Mouse (Mus musculus): ENCODE measurements around the gene Eps8l2. TPM values are rescaled to one million over a fixed set of nuclear protein-coding genes. Genes with fewer than 3 reads are reported as not detected.

Eps8l2 gene
- polyA plus RNA-seq, 1 experiment = 1.6 TPM

- TF ChIP-seq CTCF (IDR thresholded peaks at IDR 0.05; ENCODE audit: borderline replicate concordance, extremely low read depth, insufficient read depth, insufficient read length) = no peak
- no peak for TF ChIP-seq POLR2A (IDR thresholded peaks at IDR 0.05; ENCODE audit: borderline replicate concordance, extremely low read depth, insufficient read depth, insufficient read length, poor library complexity, severe bottlenecking)
These were observed 6.1 kb downstream of the Eps8l2 start for GRCm38 (mm10) chr7:141344787-141345186.

GRCm38 (mm10) chr7:141351061-141351460 is 12.4 kb downstream of the Eps8l2 start:
- no peak for DNase-seq (ENCODE audit: low read depth)
- TF ChIP-seq POLR2A (IDR thresholded peaks at IDR 0.05; ENCODE audit: borderline replicate concordance, extremely low read depth, insufficient read depth, insufficient read length, poor library complexity, severe bottlenecking) (no peak), CTCF (IDR thresholded peaks at IDR 0.05; ENCODE audit: borderline replicate concordance, extremely low read depth, insufficient read depth, insufficient read length) (no peak)

More at GRCm38 (mm10) chr7:141344787-141345186, 6.1 kb downstream of the Eps8l2 start:
- DNase-seq (ENCODE audit: low read depth) = no peak

DNA sequence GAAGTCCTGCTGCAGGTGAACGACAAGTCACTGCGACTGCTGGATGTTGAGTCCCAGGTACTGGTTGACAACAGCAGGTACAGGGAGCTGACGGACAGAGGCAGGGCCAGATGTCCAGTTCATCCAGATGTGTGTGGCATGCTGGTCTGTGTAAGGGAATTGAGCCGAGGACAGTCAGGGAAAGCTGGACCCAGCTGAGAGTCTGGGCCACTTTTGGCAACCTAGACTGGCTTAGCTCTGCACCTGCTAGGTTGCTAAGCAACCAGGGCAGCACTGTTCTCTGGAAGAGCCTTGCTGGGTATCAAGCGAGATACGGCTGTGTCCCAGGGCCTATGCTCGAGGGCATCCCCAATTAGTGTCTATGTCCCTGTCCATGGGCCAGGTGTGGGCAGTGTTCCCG is 16.4 kb downstream of the Eps8l2 start:
- DNase-seq (ENCODE audit: low read depth) = peak; percentile 50
- TF ChIP-seq POLR2A (IDR thresholded peaks at IDR 0.05; ENCODE audit: borderline replicate concordance, extremely low read depth, insufficient read depth, insufficient read length, poor library complexity, severe bottlenecking) (no peak), CTCF (IDR thresholded peaks at IDR 0.05; ENCODE audit: borderline replicate concordance, extremely low read depth, insufficient read depth, insufficient read length) (no peak)

DNA sequence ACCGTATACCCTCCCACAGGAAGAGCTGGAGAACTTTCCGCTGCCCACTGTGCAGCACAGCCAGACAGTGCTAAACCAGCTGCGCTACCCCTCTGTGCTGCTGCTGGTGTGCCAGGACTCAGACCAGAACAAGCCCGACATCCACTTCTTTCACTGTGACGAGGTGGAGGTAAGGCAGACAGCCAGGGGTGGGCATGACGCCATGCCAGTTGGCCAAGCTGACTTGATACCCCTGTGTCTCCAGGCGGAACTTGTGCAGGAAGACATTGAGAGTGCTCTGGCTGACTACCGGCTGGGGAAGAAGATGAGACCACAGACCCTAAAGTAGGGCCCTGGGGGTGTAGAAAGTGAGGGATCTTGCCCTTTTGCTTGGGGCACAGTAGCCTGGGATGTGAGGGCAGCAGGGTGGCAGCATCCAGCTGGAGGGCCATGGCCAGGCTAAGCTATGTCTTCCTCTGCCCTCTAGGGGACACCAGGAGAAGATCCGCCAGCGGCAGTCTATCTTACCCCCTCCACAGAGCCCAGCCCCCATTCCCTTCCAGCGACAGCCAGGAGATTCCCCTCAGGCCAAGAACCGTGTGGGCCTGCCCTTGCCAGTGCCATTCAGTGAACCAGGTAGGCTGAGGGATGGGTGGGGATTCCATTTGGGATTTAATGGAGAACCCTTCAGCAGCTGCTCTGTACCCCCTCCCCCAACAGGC is 17.1 kb downstream of the Eps8l2 start:
- DNase-seq (ENCODE audit: low read depth) = peak; percentile 35
- TF ChIP-seq CTCF (IDR thresholded peaks at IDR 0.05; ENCODE audit: borderline replicate concordance, extremely low read depth, insufficient read depth, insufficient read length) (peak; percentile 30; the same call in 1 of the 2 replicates), POLR2A (IDR thresholded peaks at IDR 0.05; ENCODE audit: borderline replicate concordance, extremely low read depth, insufficient read depth, insufficient read length, poor library complexity, severe bottlenecking) (no peak)

DNA sequence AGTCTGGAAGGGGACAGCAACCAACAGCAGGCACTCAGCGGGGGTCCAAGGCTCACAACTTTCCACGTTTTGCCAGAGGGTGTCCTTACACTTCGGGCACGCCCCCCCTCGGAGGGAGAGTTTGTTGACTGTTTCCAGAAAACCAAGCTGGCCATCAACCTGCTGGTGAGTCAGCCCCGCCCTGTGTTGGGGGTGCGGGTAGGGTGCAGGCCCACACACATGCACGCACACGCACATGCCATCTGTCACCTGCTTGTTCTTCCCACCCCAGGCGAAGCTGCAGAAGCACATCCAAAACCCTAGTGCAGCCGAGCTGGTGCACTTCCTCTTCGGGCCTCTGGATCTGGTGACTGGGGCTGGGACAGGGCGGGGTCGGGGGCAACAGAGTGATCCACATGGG is 18.3 kb downstream of the Eps8l2 start:
- TF ChIP-seq CTCF (IDR thresholded peaks at IDR 0.05; ENCODE audit: borderline replicate concordance, extremely low read depth, insufficient read depth, insufficient read length) (no peak), POLR2A (IDR thresholded peaks at IDR 0.05; ENCODE audit: borderline replicate concordance, extremely low read depth, insufficient read depth, insufficient read length, poor library complexity, severe bottlenecking) (no peak)
- DNase-seq (ENCODE audit: low read depth) = no peak

DNA sequence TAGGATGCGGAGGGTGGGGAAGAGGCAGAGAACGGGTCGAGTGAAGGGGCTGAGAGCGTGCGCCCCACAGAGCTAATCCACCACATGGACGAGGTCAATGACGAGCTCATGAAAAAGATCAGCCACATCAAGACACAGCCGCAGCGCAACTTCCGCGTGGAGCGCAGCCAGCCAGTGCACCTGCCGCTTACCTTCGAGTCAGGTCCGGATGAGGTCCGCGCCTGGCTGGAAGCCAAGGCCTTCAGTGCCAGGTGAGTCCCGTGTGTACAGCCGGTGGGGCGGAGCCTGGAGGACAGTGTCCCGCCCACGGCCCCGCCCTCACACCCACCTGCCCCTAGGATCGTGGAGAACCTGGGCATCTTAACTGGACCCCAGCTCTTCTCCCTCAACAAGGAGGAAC is 22.8 kb downstream of the Eps8l2 start:
- DNase-seq (ENCODE audit: low read depth) = no peak

GRCm38 (mm10) chr7:141363106-141363751 is 24.5 kb downstream of the Eps8l2 start:
- DNase-seq (ENCODE audit: low read depth) = peak; percentile 82
- TF ChIP-seq CTCF (IDR thresholded peaks at IDR 0.05; ENCODE audit: borderline replicate concordance, extremely low read depth, insufficient read depth, insufficient read length) (peak; percentile 82; the same call in 1 of the 2 replicates), POLR2A (IDR thresholded peaks at IDR 0.05; ENCODE audit: borderline replicate concordance, extremely low read depth, insufficient read depth, insufficient read length, poor library complexity, severe bottlenecking) (no peak)

More for the DNA sequence above, 22.8 kb downstream of the Eps8l2 start:
- TF ChIP-seq CTCF (IDR thresholded peaks at IDR 0.05; ENCODE audit: borderline replicate concordance, extremely low read depth, insufficient read depth, insufficient read length) (no peak), POLR2A (IDR thresholded peaks at IDR 0.05; ENCODE audit: borderline replicate concordance, extremely low read depth, insufficient read depth, insufficient read length, poor library complexity, severe bottlenecking) (no peak)

- no peak for TF ChIP-seq POLR2A (IDR thresholded peaks at IDR 0.05; ENCODE audit: borderline replicate concordance, extremely low read depth, insufficient read depth, insufficient read length, poor library complexity, severe bottlenecking)
- TF ChIP-seq CTCF (IDR thresholded peaks at IDR 0.05; ENCODE audit: borderline replicate concordance, extremely low read depth, insufficient read depth, insufficient read length) = no peak
These were observed 25.1 kb downstream of the Eps8l2 start for GRCm38 (mm10) chr7:141363752-141364125.

DNA sequence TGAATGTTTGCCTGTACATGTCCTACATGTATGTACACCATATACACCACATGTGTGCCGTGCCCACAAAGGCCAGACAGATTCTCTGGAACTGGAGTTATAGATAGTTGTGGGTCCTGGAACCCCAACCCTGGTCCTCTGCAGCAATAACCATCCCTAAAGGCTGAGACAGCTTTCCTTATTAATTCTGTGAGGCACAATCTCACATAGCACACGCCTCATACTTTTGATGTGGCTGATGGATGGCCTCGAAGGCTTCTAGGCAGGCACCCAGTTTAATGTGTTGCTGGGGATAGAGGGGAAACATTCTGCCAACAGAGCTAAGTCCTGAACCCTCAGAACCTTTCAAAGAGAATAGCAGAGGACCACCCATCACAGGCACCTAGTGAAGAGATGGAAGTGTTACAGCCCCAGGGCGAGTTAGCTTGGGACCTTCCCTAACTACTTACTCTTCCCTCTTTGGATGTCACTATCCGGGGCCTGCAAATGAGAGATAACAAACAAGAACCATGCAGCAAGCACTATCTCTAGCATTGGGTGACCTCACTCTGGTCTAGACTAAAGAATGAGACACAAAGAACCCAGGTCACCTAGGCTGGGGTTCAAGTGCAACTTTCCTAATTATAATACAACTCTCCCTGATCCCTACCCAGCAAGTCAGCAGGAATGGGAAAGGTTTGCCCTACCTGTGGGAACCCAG is 25.8 kb downstream of the Eps8l2 start:
- no peak for TF ChIP-seq CTCF (IDR thresholded peaks at IDR 0.05; ENCODE audit: borderline replicate concordance, extremely low read depth, insufficient read depth, insufficient read length)
- TF ChIP-seq POLR2A (IDR thresholded peaks at IDR 0.05; ENCODE audit: borderline replicate concordance, extremely low read depth, insufficient read depth, insufficient read length, poor library complexity, severe bottlenecking) = no peak
- DNase-seq (ENCODE audit: low read depth) = no peak

More at GRCm38 (mm10) chr7:141363752-141364125, 25.1 kb downstream of the Eps8l2 start:
- DNase-seq (ENCODE audit: low read depth) = no peak

DNA sequence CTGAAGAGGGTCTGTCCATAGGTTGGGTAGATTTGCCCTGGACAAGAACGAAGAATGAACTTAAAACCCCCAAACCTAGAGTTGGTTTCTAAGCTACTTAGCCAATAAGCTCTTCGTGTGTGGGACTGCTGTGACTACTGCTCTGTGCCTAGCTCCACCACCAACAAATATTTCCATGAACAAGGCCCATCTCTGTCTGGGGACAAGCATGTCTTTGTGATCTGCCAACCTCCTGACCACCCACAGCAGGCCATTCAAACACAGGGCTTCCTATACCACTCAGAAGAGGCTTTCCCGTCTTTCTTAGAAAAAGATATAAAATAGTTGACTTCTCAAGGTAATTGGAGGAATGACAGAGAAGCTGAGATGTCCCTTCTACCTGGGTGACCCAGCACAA is 26.4 kb downstream of the Eps8l2 start:
- no peak for DNase-seq (ENCODE audit: low read depth)
- TF ChIP-seq CTCF (IDR thresholded peaks at IDR 0.05; ENCODE audit: borderline replicate concordance, extremely low read depth, insufficient read depth, insufficient read length) = no peak
- no peak for TF ChIP-seq POLR2A (IDR thresholded peaks at IDR 0.05; ENCODE audit: borderline replicate concordance, extremely low read depth, insufficient read depth, insufficient read length, poor library complexity, severe bottlenecking)

DNA sequence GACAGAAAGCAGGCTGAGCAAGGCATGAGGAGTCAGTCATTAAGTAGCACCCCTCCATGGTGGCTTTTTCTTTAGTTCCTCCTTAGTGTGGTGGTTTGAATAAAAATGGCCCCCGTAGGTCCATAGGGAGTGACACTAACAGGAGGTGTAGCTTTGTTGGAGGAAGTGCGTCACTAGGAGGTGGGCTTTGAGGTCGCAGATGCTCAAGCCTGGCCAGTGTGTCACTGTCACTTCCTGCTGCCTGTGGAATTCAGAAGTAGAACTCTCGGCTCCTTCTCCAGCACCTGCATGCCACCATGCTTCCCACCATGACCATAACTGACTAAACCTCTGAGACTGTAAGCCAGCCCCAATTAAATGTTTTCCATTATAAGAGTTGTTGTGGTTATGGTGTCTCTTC is 28.7 kb downstream of the Eps8l2 start:
- DNase-seq (ENCODE audit: low read depth) = no peak
- no peak for TF ChIP-seq POLR2A (IDR thresholded peaks at IDR 0.05; ENCODE audit: borderline replicate concordance, extremely low read depth, insufficient read depth, insufficient read length, poor library complexity, severe bottlenecking)
- TF ChIP-seq CTCF (IDR thresholded peaks at IDR 0.05; ENCODE audit: borderline replicate concordance, extremely low read depth, insufficient read depth, insufficient read length) = no peak

Data from brain, embryonic 14.5 days (tissue).